Mouse (Mus musculus) small intestine, adult 2 months (tissue): ENCODE results near the gene Cd300e.

Source experiments
- CTCF ChIP-seq: fragments of 200-500 bp; IDR thresholded peaks from 2 replicates; pipeline ENCODE4 v1.5.1; 2012; ENCODE audit warnings: low read depth, mild to moderate bottlenecking, control low read depth, inconsistent platforms, low read length, moderate library complexity, mixed read lengths; ENCODE audit not compliant: insufficient replicate concordance, insufficient read length; ENCODE audit errors: extremely low read depth
- POLR2A ChIP-seq: fragments of 200-500 bp; IDR thresholded peaks from 2 replicates; pipeline ENCODE4 v1.6.1; 2012; ENCODE audit warnings: low read depth, mild to moderate bottlenecking, control low read depth, inconsistent platforms, low read length, moderate library complexity

- TF ChIP-seq POLR2A (no peak), CTCF (no peak)
Measured at GRCm38 (mm10) chr11:115082196-115082595, 20.2 kb upstream of the Cd300e start.
